Mouse (Mus musculus): ENCODE results near the gene Usp49.
"Not testable (repeated sequence)": the region's sequence is repeated elsewhere in the genome, so short reads cannot be mapped to it uniquely, and the experiment has no call there.

The Usp49 gene

GRCm38 (mm10) chr17:47630678-47631065 lies at the start of gene Usp49:
TSS of gene Usp49 (plus strand) at chr17:47630690.
- DNase-seq: no peak

- DNase-seq: no peak
Observed at GRCm38 (mm10) chr17:47580962-47581361, 49.5 kb upstream of the Usp49 start.

- DNase-seq: no peak
Observed at GRCm38 (mm10) chr17:47588517-47588916, 42.0 kb upstream of the Usp49 start.

GRCm38 (mm10) chr17:47591073-47591472 lies 39.4 kb upstream of the Usp49 start:
- no peak for DNase-seq

GRCm38 (mm10) chr17:47593215-47593853 lies 37.2 kb upstream of the Usp49 start:
- DNase-seq: peak; percentile 86 to 92

GRCm38 (mm10) chr17:47593854-47594182 lies 36.7 kb upstream of the Usp49 start:
- DNase-seq: no peak

GRCm38 (mm10) chr17:47594183-47594968 lies 36.1 kb upstream of the Usp49 start:
- DNase-seq: no peak

GRCm38 (mm10) chr17:47594969-47595247 lies 35.6 kb upstream of the Usp49 start:
- DNase-seq: no peak

GRCm38 (mm10) chr17:47595248-47596161 lies 35.0 kb upstream of the Usp49 start:
- DNase-seq: no peak

GRCm38 (mm10) chr17:47596162-47596838 lies 34.2 kb upstream of the Usp49 start:
- no peak for DNase-seq

GRCm38 (mm10) chr17:47596839-47597164 lies 33.7 kb upstream of the Usp49 start:
- no peak for DNase-seq

GRCm38 (mm10) chr17:47597261-47597660 lies 33.2 kb upstream of the Usp49 start:
- DNase-seq: no peak

GRCm38 (mm10) chr17:47597838-47598579 lies 32.5 kb upstream of the Usp49 start:
- peak in 1 of 2 experiments; percentile 34 for DNase-seq

GRCm38 (mm10) chr17:47598580-47599304 lies 31.7 kb upstream of the Usp49 start:
- DNase-seq: not testable (repeated sequence)

- DNase-seq: no peak
Observed at GRCm38 (mm10) chr17:47599511-47600297, 30.8 kb upstream of the Usp49 start.

- DNase-seq: no peak
Observed at GRCm38 (mm10) chr17:47600601-47601388, 29.7 kb upstream of the Usp49 start.

GRCm38 (mm10) chr17:47601389-47601755 lies 29.1 kb upstream of the Usp49 start:
- no peak for DNase-seq

GRCm38 (mm10) chr17:47602289-47602688 lies 28.2 kb upstream of the Usp49 start:
- DNase-seq: no peak

GRCm38 (mm10) chr17:47606220-47606619 lies 24.3 kb upstream of the Usp49 start:
- DNase-seq: no peak

GRCm38 (mm10) chr17:47609182-47609581 lies 21.3 kb upstream of the Usp49 start:
- no peak for DNase-seq
